In genomic region chr14:48986231-48986630, GRCm38 (mm10) we compare ENCODE assay signal across 19 mouse cellular contexts.
DNase-seq lines count a peak whose midpoint lies in the region; ATAC-seq and TF ChIP-seq lines count a peak whose summit lies in the region.
"Had no signal": no experiment of that assay in that cellular context is flagged by ENCODE, and none has a peak within 500 bp of the region (broad histone marks: within the 10 kb centered on the region; RNA-seq: fewer than 3 reads in every experiment).

No protein-coding gene starts in this region.

- DNase-seq in midbrain, embryonic 14.5 days: peak; percentile 13
- no peak for DNase-seq in lung, postnatal 0 days (ENCODE audit: low spot score)
- DNase-seq: gastrocnemius, postnatal 14 days; liver, embryonic 13.5 days; lung, adult 18-20 months had no signal

- 40% methylated on average over 8 of the region's 8 CpGs for WGBS in heart, embryonic 16.5 days
- WGBS in heart, embryonic 12.5 days: 53% methylated on average over 8 of the region's 8 CpGs
- 52% methylated on average over 8 of the region's 8 CpGs for WGBS in midbrain, embryonic 14.5 days
- WGBS in midbrain, embryonic 13.5 days: 65% methylated on average over 8 of the region's 8 CpGs
- WGBS in lung, postnatal 0 days: 35% methylated on average over 8 of the region's 8 CpGs

- no peak overlapping the region for H3K4me2 ChIP-seq in heart, embryonic 16.5 days (ENCODE audit: low read depth, low read length)
- H3K4me2 ChIP-seq in heart, embryonic 12.5 days: no peak overlapping the region
- no peak overlapping the region for H3K4me2 ChIP-seq in midbrain, embryonic 14.5 days (ENCODE audit: low read length)
- H3K4me2 ChIP-seq in midbrain, embryonic 13.5 days (replicated peaks): no peak overlapping the region
- H3K4me2 ChIP-seq in lung, postnatal 0 days (replicated peaks; ENCODE audit: low read depth, low read length): no peak overlapping the region
- H3K4me2 ChIP-seq: embryonic facial prominence, embryonic 12.5 days; hindbrain, embryonic 14.5 days; limb, embryonic 15.5 days; liver, embryonic 13.5 days had no signal

- H3K4me1 ChIP-seq in heart, embryonic 16.5 days (ENCODE audit: control insufficient read depth, insufficient read depth, low read length): peaks cover 11% of the 10 kb centered on the region; the same call in 1 of the 2 replicates
- peaks cover 6% of the 10 kb centered on the region; the same call in 1 of the 2 replicates for H3K4me1 ChIP-seq in heart, embryonic 12.5 days (replicated peaks)
- no peaks in the 10 kb centered on the region for H3K4me1 ChIP-seq in midbrain, embryonic 14.5 days (ENCODE audit: control insufficient read depth, insufficient read depth, low read length)
- H3K4me1 ChIP-seq in midbrain, embryonic 13.5 days (replicated peaks): peaks cover 19% of the 10 kb centered on the region
- H3K4me1 ChIP-seq in lung, postnatal 0 days (ENCODE audit: insufficient read depth, low read depth, low read length): no peaks in the 10 kb centered on the region
- H3K4me1 ChIP-seq: liver, embryonic 13.5 days had no signal

- TF ChIP-seq CTCF in lung, postnatal 0 days (IDR thresholded peaks at IDR 0.05): no peak

- H3K9me3 ChIP-seq in heart, embryonic 16.5 days (replicated peaks; ENCODE audit: control insufficient read depth, low read length): no peaks in the 10 kb centered on the region
- H3K9me3 ChIP-seq in heart, embryonic 12.5 days (replicated peaks): no peaks in the 10 kb centered on the region
- H3K9me3 ChIP-seq in midbrain, embryonic 14.5 days (ENCODE audit: control insufficient read depth, low read length): no peaks in the 10 kb centered on the region
- no peaks in the 10 kb centered on the region for H3K9me3 ChIP-seq in midbrain, embryonic 13.5 days
- no peaks in the 10 kb centered on the region for H3K9me3 ChIP-seq in lung, postnatal 0 days (ENCODE audit: low read length)
- H3K9me3 ChIP-seq: embryonic facial prominence, embryonic 12.5 days; limb, embryonic 10.5 days; limb, embryonic 15.5 days; liver, embryonic 13.5 days; midbrain, embryonic 10.5 days had no signal

- no peak for TF ChIP-seq EP300 in lung, postnatal 0 days (IDR thresholded peaks at IDR 0.05)

- ATAC-seq in heart, embryonic 16.5 days (replicated peaks; ENCODE audit: extremely low read depth, insufficient read depth, low FRiP score): 0 out of 2 replicates have a peak, but pooled peaks have one; percentile 55
- no peak for ATAC-seq in heart, embryonic 12.5 days (ENCODE audit: insufficient number of reproducible peaks, low FRiP score)
- no peak for ATAC-seq in midbrain, embryonic 14.5 days (ENCODE audit: low FRiP score, low TSS enrichment)
- ATAC-seq in midbrain, embryonic 13.5 days: no peak
- 0 out of 4 replicates have a peak, but pooled peaks have one; percentile 20 to 45 for ATAC-seq in hematopoietic stem cell, adult 5-6 weeks (replicated peaks in 1 of 2; ENCODE audit: insufficient read depth in 1 of 2, low FRiP score in 2 of 2, low TSS enrichment in 1 of 2, low read depth in 1 of 2, poor library complexity in 2 of 2, severe bottlenecking in 2 of 2)
- ATAC-seq in lung, postnatal 0 days: no peak
- ATAC-seq in CD4-positive, CD25-positive, alpha-beta regulatory T cell, adult 4 months: no peak
- ATAC-seq: forebrain, embryonic 14.5 days; intestine, postnatal 0 days had no signal

- no peak overlapping the region for H3K27ac ChIP-seq in heart, embryonic 16.5 days (ENCODE audit: low read length)
- H3K27ac ChIP-seq in heart, embryonic 12.5 days (ENCODE audit: poor library complexity, severe bottlenecking): no peak overlapping the region
- H3K27ac ChIP-seq in midbrain, embryonic 14.5 days (replicated peaks; ENCODE audit: low read depth, low read length): no peak overlapping the region
- no peak overlapping the region for H3K27ac ChIP-seq in midbrain, embryonic 13.5 days
- H3K27ac ChIP-seq in lung, postnatal 0 days (ENCODE audit: low read length): no peak overlapping the region
- H3K27ac ChIP-seq: embryonic facial prominence, embryonic 12.5 days; heart, adult 2 months; hindbrain, embryonic 14.5 days; limb, embryonic 10.5 days; limb, embryonic 15.5 days; liver, embryonic 13.5 days; macrophage had no signal

- H3K9ac ChIP-seq in heart, embryonic 16.5 days (ENCODE audit: low read length): no peak overlapping the region
- H3K9ac ChIP-seq in heart, embryonic 12.5 days: no peak overlapping the region
- no peak overlapping the region for H3K9ac ChIP-seq in midbrain, embryonic 14.5 days (replicated peaks; ENCODE audit: low read length)
- no peak overlapping the region for H3K9ac ChIP-seq in midbrain, embryonic 13.5 days (replicated peaks)
- H3K9ac ChIP-seq in lung, postnatal 0 days (replicated peaks; ENCODE audit: low read depth): no peak overlapping the region
- H3K9ac ChIP-seq: embryonic facial prominence, embryonic 12.5 days; hindbrain, embryonic 14.5 days; limb, embryonic 15.5 days; liver, embryonic 13.5 days had no signal

- no peak overlapping the region for H3K4me3 ChIP-seq in heart, embryonic 16.5 days (ENCODE audit: low read length)
- no peak overlapping the region for H3K4me3 ChIP-seq in heart, embryonic 12.5 days
- H3K4me3 ChIP-seq in midbrain, embryonic 14.5 days (replicated peaks; ENCODE audit: low read depth, low read length): no peak overlapping the region
- no peak overlapping the region for H3K4me3 ChIP-seq in midbrain, embryonic 13.5 days (replicated peaks)
- H3K4me3 ChIP-seq in lung, postnatal 0 days (ENCODE audit: low read depth, low read length): no peak overlapping the region
- H3K4me3 ChIP-seq: embryonic facial prominence, embryonic 12.5 days; heart, adult 2 months; limb, embryonic 10.5 days; limb, embryonic 15.5 days; liver, embryonic 13.5 days; midbrain, embryonic 10.5 days had no signal

- H3K27me3 ChIP-seq in heart, embryonic 16.5 days (ENCODE audit: control insufficient read depth, insufficient read depth, low read length): no peaks in the 10 kb centered on the region
- H3K27me3 ChIP-seq in heart, embryonic 12.5 days (replicated peaks): no peaks in the 10 kb centered on the region; the same call in 1 of the 2 replicates
- no peaks in the 10 kb centered on the region for H3K27me3 ChIP-seq in midbrain, embryonic 14.5 days (ENCODE audit: control insufficient read depth, insufficient read depth, low read length)
- peaks cover 5% of the 10 kb centered on the region; the same call in 1 of the 2 replicates for H3K27me3 ChIP-seq in midbrain, embryonic 13.5 days
- H3K27me3 ChIP-seq in lung, postnatal 0 days (replicated peaks; ENCODE audit: insufficient read depth, low read length): no peaks in the 10 kb centered on the region
- H3K27me3 ChIP-seq: embryonic facial prominence, embryonic 12.5 days; limb, embryonic 15.5 days; liver, embryonic 13.5 days had no signal

- no peaks in the 10 kb centered on the region for H3K36me3 ChIP-seq in heart, embryonic 16.5 days (ENCODE audit: control insufficient read depth, insufficient read depth)
- no peaks in the 10 kb centered on the region for H3K36me3 ChIP-seq in heart, embryonic 12.5 days
- no peaks in the 10 kb centered on the region for H3K36me3 ChIP-seq in midbrain, embryonic 14.5 days (ENCODE audit: control insufficient read depth, insufficient read depth, low read length)
- H3K36me3 ChIP-seq in midbrain, embryonic 13.5 days: no peaks in the 10 kb centered on the region
- H3K36me3 ChIP-seq in lung, postnatal 0 days (ENCODE audit: insufficient read depth, low read length): no peaks in the 10 kb centered on the region
- H3K36me3 ChIP-seq: embryonic facial prominence, embryonic 12.5 days; limb, embryonic 10.5 days; limb, embryonic 15.5 days; liver, embryonic 13.5 days; midbrain, embryonic 10.5 days had no signal

Comparison
In these comparisons a context has a peak if more than half of its experiments do, and no peak if none do; other contexts are left out.
1. ATAC-seq: peak in heart, embryonic 16.5 days (single experiment) and hematopoietic stem cell, adult 5-6 weeks (2 of 2); none in heart, embryonic 12.5 days (single experiment), midbrain, embryonic 14.5 days (single experiment), midbrain, embryonic 13.5 days (single experiment), lung, postnatal 0 days (single experiment) and CD4-positive, CD25-positive, alpha-beta regulatory T cell, adult 4 months (single experiment).